Mouse (Mus musculus) CH12.LX (cell line): ENCODE measurements around the gene Nkx2-3.

ENCODE experiments used
- MAX ChIP-seq: IDR thresholded peaks from 2 replicates; pipeline ENCODE4 v1.6.1; 2011; ENCODE audit warnings: low read length, improper control_type of control experiment
- POLR2A ChIP-seq: IDR thresholded peaks from 2 replicates; pipeline ENCODE4 v1.6.1; 2011; ENCODE audit warnings: low read depth, mild to moderate bottlenecking, improper control_type of control experiment, low read length

DNA sequence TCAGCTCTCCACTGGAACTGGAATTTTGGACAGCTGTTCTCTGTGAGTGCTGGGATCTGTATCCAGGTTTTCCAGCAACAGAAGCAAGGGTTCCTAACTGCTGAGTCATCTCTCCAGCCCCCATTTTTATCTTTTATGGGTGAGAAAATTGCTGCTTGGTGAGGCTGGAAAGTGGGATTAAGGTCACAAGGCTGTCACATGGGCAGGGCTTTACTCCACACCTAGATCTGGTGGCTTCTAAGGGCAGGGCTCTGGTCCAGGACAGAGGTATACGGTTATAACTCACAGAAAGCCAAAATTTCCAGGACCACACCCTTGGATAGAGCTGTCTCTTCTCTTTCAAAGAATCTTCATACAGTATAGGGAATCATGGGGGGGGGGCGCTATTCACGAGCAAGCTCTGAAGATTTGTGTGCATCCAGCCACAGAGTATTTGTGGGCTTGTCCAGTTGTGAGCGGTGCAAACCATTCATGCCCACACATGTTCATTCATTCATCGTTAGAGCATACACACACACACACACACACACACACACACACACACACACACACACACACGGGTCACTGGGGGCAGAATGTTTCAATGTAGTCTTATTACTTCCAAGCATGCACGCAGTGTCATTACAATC lies 7.5 kb upstream of the Nkx2-3 start:
- no peak for TF ChIP-seq POLR2A
- no peak for TF ChIP-seq MAX
